Mouse (Mus musculus): ENCODE results near the gene Cerkl. TPM values are rescaled to one million over a fixed set of nuclear protein-coding genes. Genes with fewer than 3 reads are reported as not detected.

Cerkl gene
- polyA plus RNA-seq, 1 experiment from 2014 or later = 1.8 TPM

DNA sequence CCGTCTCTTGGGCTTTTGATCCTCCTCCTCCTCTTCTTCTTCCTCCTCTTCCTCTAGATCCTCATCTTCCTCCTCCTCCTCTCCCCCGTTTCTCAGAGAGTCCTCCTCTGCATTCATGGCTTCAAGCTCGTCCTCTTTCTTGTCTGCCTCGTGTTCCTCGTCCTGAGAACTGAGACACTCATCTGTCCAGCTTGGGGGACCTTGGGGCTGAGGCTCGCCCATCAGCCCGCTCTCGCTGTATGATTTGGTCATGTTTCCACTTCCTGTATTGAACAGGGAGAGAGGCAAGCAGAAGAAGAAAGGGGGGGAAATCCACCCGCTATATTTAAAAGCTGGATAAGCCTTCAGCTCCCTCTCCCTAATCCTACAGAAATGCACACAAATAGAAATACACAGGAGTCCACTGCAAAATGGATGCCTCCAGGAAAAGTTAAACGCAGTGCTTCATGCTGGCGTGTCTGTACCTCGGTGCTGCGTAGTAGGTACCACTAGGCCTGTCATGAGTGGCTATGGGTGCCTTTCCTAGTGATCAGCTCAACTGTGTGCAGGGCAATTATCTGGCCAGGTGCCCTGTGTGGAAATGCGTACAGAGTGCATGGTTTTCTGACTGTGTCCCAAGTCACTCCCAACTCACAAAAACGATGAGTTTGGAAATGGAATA lies 1.7 kb downstream of the Cerkl start:
- Histone ChIP-seq H3K9me3 (no peaks in the 10 kb centered on the region), H3K4me3 (peak overlapping the region; percentile 48), H3K27ac (peak overlapping the region; percentile 81), H3K4me1 (replicated peaks) (peaks cover 57% of the 10 kb centered on the region), H3K36me3 (no peaks in the 10 kb centered on the region), H3K27me3 (ENCODE audit: insufficient read depth, poor library complexity, severe bottlenecking) (peaks cover 87% of the 10 kb centered on the region)
- WGBS = 7% methylated on average over 15 of the region's 15 CpGs
- peak; percentile 12 for DNase-seq (ENCODE audit: low spot score)

DNA sequence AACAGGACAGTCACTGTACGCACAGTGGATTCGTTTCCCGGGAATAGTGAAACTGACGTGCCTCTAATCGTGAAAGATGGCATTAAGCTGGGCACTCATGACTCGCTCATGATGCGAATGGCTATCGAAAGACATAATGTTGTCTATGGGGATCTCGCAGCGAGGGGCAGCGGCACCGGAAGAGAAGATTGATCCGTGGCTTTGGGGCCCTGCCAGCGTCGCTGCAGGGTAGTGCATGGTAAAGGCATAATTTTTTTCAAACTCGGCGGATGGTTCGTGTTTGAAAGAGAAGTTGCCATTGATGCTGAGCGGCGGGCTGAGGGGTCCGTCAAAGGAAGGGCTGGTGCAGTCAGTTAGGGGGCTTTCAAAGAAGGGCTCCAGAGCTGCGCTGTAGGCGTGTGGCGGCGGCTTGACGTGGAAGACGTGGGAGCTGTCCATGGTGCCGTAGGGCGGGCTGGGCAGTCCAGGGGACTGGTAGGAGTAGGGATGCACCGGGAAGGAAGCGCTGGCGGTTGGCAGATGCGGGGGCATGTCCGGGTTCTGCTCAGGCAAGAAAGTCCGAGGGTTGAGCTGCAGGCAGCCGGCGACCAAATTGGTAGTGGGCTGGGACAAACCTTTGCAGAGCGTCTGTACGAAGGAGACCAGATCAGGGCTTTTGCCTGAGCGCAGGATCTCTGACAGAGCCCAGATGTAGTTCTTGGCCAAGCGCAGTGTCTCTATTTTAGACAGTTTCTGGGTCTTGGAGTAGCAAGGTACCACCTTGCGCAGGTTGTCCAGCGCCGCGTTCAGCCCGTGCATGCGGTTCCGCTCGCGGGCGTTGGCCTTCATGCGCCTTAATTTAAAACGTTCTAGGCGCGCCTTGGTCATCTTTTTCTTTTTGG lies 2.4 kb downstream of the Cerkl start:
- Histone ChIP-seq H3K27ac (peak overlapping the region; percentile 81), H3K27me3 (ENCODE audit: insufficient read depth, poor library complexity, severe bottlenecking) (peaks cover 79% of the 10 kb centered on the region), H3K36me3 (no peaks in the 10 kb centered on the region), H3K9me3 (no peaks in the 10 kb centered on the region), H3K4me3 (peak overlapping the region; percentile 48), H3K4me1 (replicated peaks) (peaks cover 50% of the 10 kb centered on the region)
- 2% methylated on average over 55 of the region's 55 CpGs for WGBS
- peak; percentile 87 for DNase-seq (ENCODE audit: low spot score)

DNA sequence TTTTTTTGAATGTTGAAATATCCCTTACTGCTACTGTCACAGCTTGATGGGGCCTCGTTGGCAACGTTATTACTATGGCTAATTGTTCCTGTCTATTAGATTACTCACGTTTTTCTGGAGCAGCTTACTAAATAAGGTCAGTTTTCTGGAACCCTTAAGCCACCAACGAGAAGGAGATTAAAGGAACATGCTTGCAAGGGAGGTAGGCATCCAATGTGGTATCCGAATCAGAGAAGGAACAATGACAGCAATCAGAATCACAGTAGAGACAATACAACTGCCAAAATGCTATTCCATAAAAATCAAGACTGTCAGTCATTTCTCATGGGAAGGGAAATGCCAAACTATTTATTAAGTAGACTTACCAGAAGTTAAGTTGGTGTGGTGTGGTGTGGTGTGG lies 5.1 kb downstream of the Cerkl start:
- H3K9me3 ChIP-seq = no peaks in the 10 kb centered on the region
- WGBS = 50% methylated on average over 5 of the region's 5 CpGs
- H3K27me3 ChIP-seq (ENCODE audit: insufficient read depth, poor library complexity, severe bottlenecking) = peaks cover 52% of the 10 kb centered on the region
- no peak for DNase-seq (ENCODE audit: low spot score)
- peaks cover 23% of the 10 kb centered on the region; the same call in 1 of the 2 replicates for H3K4me1 ChIP-seq (replicated peaks)
- no peak overlapping the region for H3K27ac ChIP-seq
- H3K36me3 ChIP-seq = no peaks in the 10 kb centered on the region
- no peak overlapping the region for H3K4me3 ChIP-seq

- H3K36me3 ChIP-seq = no peaks in the 10 kb centered on the region
- no peak for DNase-seq (ENCODE audit: low spot score)
- peaks cover 20% of the 10 kb centered on the region; the same call in 1 of the 2 replicates for H3K4me1 ChIP-seq (replicated peaks)
- peaks cover 46% of the 10 kb centered on the region for H3K27me3 ChIP-seq (ENCODE audit: insufficient read depth, poor library complexity, severe bottlenecking)
- H3K27ac ChIP-seq = no peak overlapping the region
- H3K4me3 ChIP-seq = no peak overlapping the region
- WGBS = 55% methylated on average over 4 of the region's 4 CpGs
- no peaks in the 10 kb centered on the region for H3K9me3 ChIP-seq
Measured at GRCm38 (mm10) chr2:79450684-79451394, 5.7 kb downstream of the Cerkl start.

GRCm38 (mm10) chr2:79449371-79449770 lies 7.2 kb downstream of the Cerkl start:
- no peak for DNase-seq (ENCODE audit: low spot score)
- Histone ChIP-seq H3K36me3 (no peaks in the 10 kb centered on the region), H3K27me3 (ENCODE audit: insufficient read depth, poor library complexity, severe bottlenecking) (peaks cover 31% of the 10 kb centered on the region), H3K9me3 (no peaks in the 10 kb centered on the region), H3K4me3 (no peak overlapping the region), H3K27ac (no peak overlapping the region), H3K4me1 (replicated peaks) (peaks cover 12% of the 10 kb centered on the region; the same call in 1 of the 2 replicates)
- 74% methylated on average over 4 of the region's 4 CpGs for WGBS

- H3K27me3 ChIP-seq (ENCODE audit: insufficient read depth, poor library complexity, severe bottlenecking) = peaks cover 12% of the 10 kb centered on the region
- WGBS = 76% methylated on average over 1 of the region's 1 CpGs
- DNase-seq (ENCODE audit: low spot score) = no peak
- 0 out of 2 replicates have a peak, but pooled peaks cover 4% of the 10 kb centered on the region for H3K4me1 ChIP-seq (replicated peaks)
- H3K27ac ChIP-seq = no peak overlapping the region
- H3K9me3 ChIP-seq = no peaks in the 10 kb centered on the region
- H3K36me3 ChIP-seq = no peaks in the 10 kb centered on the region
- no peak overlapping the region for H3K4me3 ChIP-seq
Measured at GRCm38 (mm10) chr2:79447198-79447597, 9.4 kb downstream of the Cerkl start.

GRCm38 (mm10) chr2:79443861-79444620 lies 12.5 kb downstream of the Cerkl start:
- WGBS = 88% methylated on average over 3 of the region's 3 CpGs
- Histone ChIP-seq H3K27me3 (ENCODE audit: insufficient read depth, poor library complexity, severe bottlenecking) (no peaks in the 10 kb centered on the region), H3K36me3 (no peaks in the 10 kb centered on the region), H3K27ac (no peak overlapping the region), H3K4me3 (no peak overlapping the region), H3K9me3 (no peaks in the 10 kb centered on the region), H3K4me1 (replicated peaks) (no peaks in the 10 kb centered on the region)
- DNase-seq (ENCODE audit: low spot score) = no peak

GRCm38 (mm10) chr2:79443401-79443800 lies 13.2 kb downstream of the Cerkl start:
- no peaks in the 10 kb centered on the region for H3K9me3 ChIP-seq
- H3K27ac ChIP-seq = no peak overlapping the region
- DNase-seq (ENCODE audit: low spot score) = no peak
- no peaks in the 10 kb centered on the region for H3K36me3 ChIP-seq
- 95% methylated on average over 2 of the region's 2 CpGs for WGBS
- H3K27me3 ChIP-seq (ENCODE audit: insufficient read depth, poor library complexity, severe bottlenecking) = no peaks in the 10 kb centered on the region
- no peaks in the 10 kb centered on the region for H3K4me1 ChIP-seq (replicated peaks)
- no peak overlapping the region for H3K4me3 ChIP-seq

DNA sequence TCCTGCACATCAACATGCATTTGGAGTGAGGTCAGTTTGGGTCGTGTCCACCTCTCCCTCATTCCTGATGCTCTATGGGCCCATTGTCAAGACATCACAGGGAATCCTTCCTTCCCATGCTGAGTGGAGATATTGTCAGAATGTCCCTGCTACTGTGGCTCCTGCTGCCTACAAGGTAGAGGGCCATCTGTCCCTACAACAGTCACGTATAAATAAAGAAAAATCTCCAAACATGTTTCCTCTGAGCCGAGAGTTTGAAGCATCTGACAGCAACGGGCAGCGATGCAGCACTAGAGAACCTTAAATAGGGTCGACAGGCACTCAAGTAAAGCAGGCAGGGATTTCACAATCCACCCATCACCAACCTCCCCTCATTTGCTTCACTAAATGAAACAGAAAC lies 13.7 kb downstream of the Cerkl start:
- Histone ChIP-seq H3K4me3 (no peak overlapping the region), H3K4me1 (replicated peaks) (no peaks in the 10 kb centered on the region), H3K36me3 (no peaks in the 10 kb centered on the region), H3K27me3 (ENCODE audit: insufficient read depth, poor library complexity, severe bottlenecking) (no peaks in the 10 kb centered on the region), H3K27ac (no peak overlapping the region), H3K9me3 (no peaks in the 10 kb centered on the region)
- 84% methylated on average over 6 of the region's 6 CpGs for whole genome bisulfite sequencing
- no peak for DNase-seq (ENCODE audit: low spot score)

- no peak for DNase-seq (ENCODE audit: low spot score)
- Histone ChIP-seq H3K36me3 (no peaks in the 10 kb centered on the region), H3K27ac (no peak overlapping the region), H3K9me3 (no peaks in the 10 kb centered on the region), H3K4me3 (no peak overlapping the region), H3K4me1 (replicated peaks) (no peaks in the 10 kb centered on the region), H3K27me3 (ENCODE audit: insufficient read depth, poor library complexity, severe bottlenecking) (no peaks in the 10 kb centered on the region)
- WGBS = 93% methylated on average over 2 of the region's 2 CpGs
Measured at GRCm38 (mm10) chr2:79442227-79442626, 14.4 kb downstream of the Cerkl start.

GRCm38 (mm10) chr2:79430061-79430460 lies 26.5 kb downstream of the Cerkl start:
- Histone ChIP-seq H3K9me3 (no peaks in the 10 kb centered on the region), H3K27ac (no peak overlapping the region), H3K27me3 (ENCODE audit: insufficient read depth, poor library complexity, severe bottlenecking) (peaks cover 34% of the 10 kb centered on the region), H3K4me1 (replicated peaks) (peaks cover 18% of the 10 kb centered on the region; the same call in 1 of the 2 replicates), H3K4me3 (no peak overlapping the region), H3K36me3 (no peaks in the 10 kb centered on the region)
- no peak for DNase-seq (ENCODE audit: low spot score)

GRCm38 (mm10) chr2:79429650-79430049 lies 26.9 kb downstream of the Cerkl start:
- DNase-seq (ENCODE audit: low spot score) = no peak
- Histone ChIP-seq H3K36me3 (no peaks in the 10 kb centered on the region), H3K27me3 (ENCODE audit: insufficient read depth, poor library complexity, severe bottlenecking) (peaks cover 34% of the 10 kb centered on the region), H3K4me1 (replicated peaks) (peaks cover 18% of the 10 kb centered on the region; the same call in 1 of the 2 replicates), H3K27ac (no peak overlapping the region), H3K9me3 (no peaks in the 10 kb centered on the region), H3K4me3 (no peak overlapping the region)
- 4% methylated on average over 6 of the region's 6 CpGs for WGBS

Data from hindbrain, embryonic 10.5 days (tissue).